Mouse (Mus musculus) neural tube, postnatal 0 days (tissue): ENCODE results near the gene Trdmt1. TPM values are rescaled to one million over a fixed set of nuclear protein-coding genes. Genes with fewer than 3 reads are reported as not detected.

Experiments
- polyA plus RNA-seq: library from polyadenylated mRNA; unstranded; fragments of >200 nt; fragmentation: Nextera tagmentation; extraction: Ambion mirVana; gene quantifications from 2 replicates; pipeline ENCODE4 v1.2.1, GENCODE M21; 2015

The Trdmt1 gene
- polyA plus RNA-seq: 6.2 and 6.9 TPM in 2 replicates

GRCm38 (mm10) chr2:13544193-13544824 is at the start of gene Trdmt1:
Gene Trdmt1, minus strand, starts transcription at chr2:13544668.

DNA sequence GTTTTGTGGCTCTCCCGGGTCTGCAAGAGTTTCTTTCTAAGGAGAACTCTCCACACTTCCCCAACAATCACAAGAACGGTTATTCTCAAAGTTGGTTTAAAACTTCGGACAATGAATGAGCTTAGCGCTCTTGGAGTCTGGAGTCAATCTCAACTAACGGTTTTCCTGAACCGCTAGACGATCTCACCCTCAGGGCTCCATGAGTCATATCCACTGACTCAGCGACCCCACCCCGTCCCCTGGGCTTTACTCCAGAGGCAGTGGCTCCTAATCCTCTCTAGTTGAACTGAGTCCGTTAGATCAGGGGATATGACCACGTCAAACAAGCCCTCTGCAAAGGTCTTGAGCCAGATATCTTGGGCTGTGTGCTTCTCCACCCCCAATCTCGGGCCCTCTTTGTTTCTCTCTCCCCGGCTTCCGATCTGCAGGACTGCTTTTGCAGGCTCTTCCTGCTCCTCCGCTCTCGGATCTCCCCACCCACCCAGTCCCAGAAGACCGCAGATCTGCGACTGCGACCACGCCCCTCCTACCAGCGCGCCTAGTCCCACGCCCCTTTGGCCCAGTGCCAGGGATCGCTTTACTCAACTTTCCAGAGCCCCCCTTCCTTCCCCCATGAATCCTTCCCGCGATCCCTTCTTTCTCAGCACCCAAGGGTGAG is 29.1 kb upstream of the Trdmt1 start, which contains the start of gene Vim:
Vim (plus strand) TSS at position 520 of the 658 bp plus-strand sequence.

DNA sequence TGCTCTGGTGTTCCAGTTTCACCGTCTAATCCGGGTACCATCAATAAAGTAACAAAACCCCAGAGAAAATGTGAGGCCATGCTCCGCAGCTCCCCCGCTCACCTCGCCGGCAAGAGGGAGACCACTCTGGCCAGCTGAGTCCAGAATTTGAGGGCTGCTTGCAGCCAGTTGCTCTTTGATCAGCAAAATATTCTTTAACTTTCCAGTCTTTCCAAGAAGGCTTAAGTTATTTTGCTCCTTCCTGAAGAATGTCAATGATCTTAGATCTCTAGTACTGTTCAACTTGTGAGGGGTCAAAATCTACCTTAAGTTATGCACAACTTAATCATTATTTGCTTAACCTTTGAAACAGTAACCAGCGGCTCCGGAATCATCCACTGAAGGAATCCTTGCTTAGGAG is 52.7 kb downstream of the Trdmt1 start, which contains the start of gene Cubn:
Cubn (minus strand) TSS at position 80 of the 400 bp plus-strand sequence.

Other genes with a start within 250 kb of the Trdmt1 start
- 0.28 and 0.31 TPM in 2 replicates for gene Cubn, start 52.9 kb downstream of the Trdmt1 start, polyA plus RNA-seq
- gene Vim, start 29.3 kb upstream of the Trdmt1 start, polyA plus RNA-seq: 382 and 396 TPM in 2 replicates
- gene St8sia6, start 249.4 kb upstream of the Trdmt1 start, polyA plus RNA-seq: 2.7 and 4.4 TPM in 2 replicates